Mouse (Mus musculus): ENCODE measurements around the gene Adamtsl5. TPM values are rescaled to one million over a fixed set of nuclear protein-coding genes. Genes with fewer than 3 reads are reported as not detected.

Gene Adamtsl5
- total and polyA plus RNA-seq, 2 experiments from 2014 or later: 0.62 to 0.77 TPM

DNA sequence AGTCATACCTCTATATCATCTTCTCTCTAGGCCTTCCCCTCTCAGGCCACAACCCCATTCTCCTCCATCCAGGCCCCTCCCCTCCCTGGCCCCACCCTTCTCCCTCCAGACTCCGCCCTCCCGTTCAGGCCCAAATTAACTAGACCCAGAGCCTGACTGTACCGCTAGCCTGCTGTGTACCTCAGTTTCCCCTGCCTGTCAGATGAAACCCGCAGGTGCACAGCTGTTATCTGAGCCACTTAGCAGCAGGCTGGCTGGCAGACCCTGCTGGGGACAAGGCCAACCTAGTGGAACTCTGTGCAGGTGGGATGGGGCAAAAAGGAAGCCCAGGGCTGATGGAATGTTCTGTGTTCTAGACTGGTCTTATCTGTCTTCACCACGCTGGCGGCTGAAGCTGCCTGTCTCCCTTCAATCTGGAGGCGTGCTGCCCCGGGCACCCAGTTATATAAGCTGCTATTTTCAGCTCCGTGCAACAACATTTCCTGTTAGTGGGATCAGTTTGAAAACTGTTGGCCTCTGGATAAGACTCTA lies 4.0 kb downstream of the Adamtsl5 start:
- Histone ChIP-seq H3K4me1 (ENCODE audit: insufficient read depth, low read length) (0 out of 2 replicates have a peak, but pooled peaks cover 2% of the 10 kb centered on the region), H3K27ac (ENCODE audit: low read depth, low read length) (no peak overlapping the region), H3K36me3 (ENCODE audit: insufficient read depth, low read length) (no peaks in the 10 kb centered on the region), H3K9ac (replicated peaks; ENCODE audit: low read length, poor library complexity, severe bottlenecking) (no peak overlapping the region), H3K4me2 (ENCODE audit: low read depth, low read length, poor library complexity, severe bottlenecking) (no peak overlapping the region), H3K27me3 (ENCODE audit: insufficient read depth, low read length) (peaks cover 76% of the 10 kb centered on the region), H3K9me3 (ENCODE audit: low read length) (no peaks in the 10 kb centered on the region), H3K4me3 (ENCODE audit: low read depth, low read length) (no peak overlapping the region)
- no peak for ATAC-seq (ENCODE audit: low FRiP score)
- 43% methylated on average over 9 of the region's 9 CpGs for WGBS
- no peak for DNase-seq (ENCODE audit: low spot score)
- no peak for TF ChIP-seq CTCF (IDR thresholded peaks at IDR 0.05)

- DNase-seq (ENCODE audit: low spot score) (no peak), ATAC-seq (ENCODE audit: low FRiP score) (no peak)
- peaks cover 69% of the 10 kb centered on the region for H3K27me3 ChIP-seq (ENCODE audit: insufficient read depth, low read length)
- H3K4me3 ChIP-seq (ENCODE audit: low read depth, low read length): peak overlapping the region; percentile 25
- H3K4me2 ChIP-seq (ENCODE audit: low read depth, low read length, poor library complexity, severe bottlenecking): peak overlapping the region; percentile 45
- H3K4me1 ChIP-seq (ENCODE audit: insufficient read depth, low read length): 0 out of 2 replicates have a peak, but pooled peaks cover 2% of the 10 kb centered on the region
- no peaks in the 10 kb centered on the region for H3K36me3 ChIP-seq (ENCODE audit: insufficient read depth, low read length)
- no peak overlapping the region for H3K27ac ChIP-seq (ENCODE audit: low read depth, low read length)
- no peaks in the 10 kb centered on the region for H3K9me3 ChIP-seq (ENCODE audit: low read length)
- TF ChIP-seq CTCF (IDR thresholded peaks at IDR 0.05): no peak
- 31% methylated on average over 9 of the region's 13 CpGs for WGBS
- peak overlapping the region; percentile 29; the same call in 1 of the 2 replicates for H3K9ac ChIP-seq (replicated peaks; ENCODE audit: low read length, poor library complexity, severe bottlenecking)
Measured at GRCm38 (mm10) chr10:80343425-80343895, 4.8 kb downstream of the Adamtsl5 start.

DNA sequence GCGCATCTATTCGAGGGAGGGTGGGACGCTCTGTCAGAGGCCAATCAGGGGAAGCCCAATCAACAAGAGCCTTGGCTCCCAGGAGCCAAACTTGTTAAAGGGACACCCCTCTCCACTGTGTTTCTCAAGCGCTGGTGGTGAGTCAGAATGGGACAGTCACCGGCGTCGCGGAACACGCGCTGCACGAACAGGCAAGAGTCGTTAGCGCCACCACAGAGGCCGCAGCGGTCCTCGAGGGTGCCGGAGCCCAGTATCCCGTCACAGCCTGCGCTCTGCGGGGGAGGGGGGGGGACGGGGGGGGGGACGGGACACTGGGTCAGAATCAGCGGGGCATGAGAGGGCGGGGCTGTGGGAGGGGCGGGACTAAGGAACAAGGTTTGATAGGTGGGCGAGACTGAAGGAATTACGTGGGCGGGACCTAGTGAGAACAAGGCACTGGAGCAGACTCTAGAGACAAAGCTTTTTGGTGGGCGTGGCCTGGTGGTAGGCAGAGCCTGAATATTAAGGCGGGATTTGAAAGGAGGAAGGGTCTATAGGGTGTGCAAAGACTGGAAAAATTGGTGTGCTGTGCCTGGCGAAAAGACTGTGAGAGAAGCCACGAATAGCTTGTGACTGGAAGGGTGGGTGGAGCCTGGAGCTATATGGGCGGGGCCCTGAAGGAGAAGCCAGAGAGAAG lies 5.3 kb downstream of the Adamtsl5 start:
- Histone ChIP-seq H3K27ac (ENCODE audit: low read depth, low read length) (no peak overlapping the region), H3K4me1 (ENCODE audit: insufficient read depth, low read length) (0 out of 2 replicates have a peak, but pooled peaks cover 2% of the 10 kb centered on the region), H3K9me3 (ENCODE audit: low read length) (no peaks in the 10 kb centered on the region), H3K36me3 (ENCODE audit: insufficient read depth, low read length) (no peaks in the 10 kb centered on the region), H3K4me3 (ENCODE audit: low read depth, low read length) (peak overlapping the region; percentile 25), H3K9ac (replicated peaks; ENCODE audit: low read length, poor library complexity, severe bottlenecking) (peak overlapping the region; percentile 29; the same call in 1 of the 2 replicates), H3K27me3 (ENCODE audit: insufficient read depth, low read length) (peaks cover 63% of the 10 kb centered on the region), H3K4me2 (ENCODE audit: low read depth, low read length, poor library complexity, severe bottlenecking) (peak overlapping the region; percentile 45)
- ATAC-seq (ENCODE audit: low FRiP score) (peak; percentile 56), DNase-seq (ENCODE audit: low spot score) (peak; percentile 73)
- whole genome bisulfite sequencing: 1% methylated on average over 29 of the region's 33 CpGs
- no peak for TF ChIP-seq CTCF (IDR thresholded peaks at IDR 0.05)

GRCm38 (mm10) chr10:80342305-80342748 lies 5.9 kb downstream of the Adamtsl5 start:
- Histone ChIP-seq H3K4me2 (ENCODE audit: low read depth, low read length, poor library complexity, severe bottlenecking) (peak overlapping the region; percentile 45), H3K27me3 (ENCODE audit: insufficient read depth, low read length) (peaks cover 57% of the 10 kb centered on the region), H3K9ac (replicated peaks; ENCODE audit: low read length, poor library complexity, severe bottlenecking) (no peak overlapping the region), H3K27ac (ENCODE audit: low read depth, low read length) (no peak overlapping the region), H3K36me3 (ENCODE audit: insufficient read depth, low read length) (no peaks in the 10 kb centered on the region), H3K9me3 (ENCODE audit: low read length) (no peaks in the 10 kb centered on the region), H3K4me3 (ENCODE audit: low read depth, low read length) (peak overlapping the region; percentile 25), H3K4me1 (ENCODE audit: insufficient read depth, low read length) (0 out of 2 replicates have a peak, but pooled peaks cover 2% of the 10 kb centered on the region)
- DNase-seq (ENCODE audit: low spot score): no peak
- WGBS: 4% methylated on average over 26 of the region's 26 CpGs
- ATAC-seq (ENCODE audit: low FRiP score): peak; percentile 13; the same call in 1 of the 2 replicates
- TF ChIP-seq CTCF (IDR thresholded peaks at IDR 0.05): no peak

DNA sequence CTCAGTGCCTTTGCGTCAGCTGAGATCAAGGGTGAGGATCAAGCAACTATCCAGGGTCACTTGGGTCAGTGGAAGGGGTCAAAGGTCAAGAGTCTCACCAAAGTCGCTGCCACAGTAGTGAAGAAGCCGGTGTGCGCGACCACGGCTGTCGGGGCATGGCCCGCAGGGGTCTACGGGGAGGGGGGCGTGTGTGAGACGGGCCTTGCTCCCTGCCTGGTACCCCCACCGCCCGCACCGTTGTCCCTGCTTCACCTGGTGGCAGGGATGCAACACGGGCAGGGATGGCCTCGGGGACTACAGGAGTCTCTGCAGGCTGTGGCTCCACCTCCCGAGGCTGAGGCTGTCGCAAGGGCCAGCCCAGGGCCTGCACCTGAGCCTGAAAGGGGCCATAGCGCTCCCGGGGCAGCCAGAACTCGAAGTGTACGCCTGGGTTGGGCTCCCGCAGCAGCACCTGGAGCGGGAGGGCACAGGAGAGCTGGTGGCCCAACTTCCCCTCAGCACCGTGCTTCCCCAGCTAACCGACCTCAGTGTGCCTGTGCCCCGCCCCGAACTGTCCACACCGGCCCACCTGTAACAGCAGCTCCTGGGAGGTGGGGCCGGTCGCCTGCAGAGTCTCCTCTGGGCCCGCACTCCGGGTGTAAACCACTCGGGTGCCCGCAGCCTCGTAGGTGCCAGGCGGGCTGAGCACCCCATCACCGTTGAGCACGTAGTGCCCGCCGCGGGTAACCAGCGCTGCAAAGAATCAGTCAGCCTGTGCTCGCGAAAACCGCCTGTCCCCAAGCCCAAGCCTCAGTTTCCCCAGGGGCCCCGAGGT lies 6.5 kb downstream of the Adamtsl5 start:
- H3K27ac ChIP-seq (ENCODE audit: low read depth, low read length): no peak overlapping the region
- WGBS: 2% methylated on average over 47 of the region's 47 CpGs
- ATAC-seq (ENCODE audit: low FRiP score) (no peak), DNase-seq (ENCODE audit: low spot score) (no peak)
- no peak for TF ChIP-seq CTCF (IDR thresholded peaks at IDR 0.05)
- no peaks in the 10 kb centered on the region for H3K36me3 ChIP-seq (ENCODE audit: insufficient read depth, low read length)
- H3K9ac ChIP-seq (replicated peaks; ENCODE audit: low read length, poor library complexity, severe bottlenecking): no peak overlapping the region
- H3K27me3 ChIP-seq (ENCODE audit: insufficient read depth, low read length): peaks cover 55% of the 10 kb centered on the region
- H3K4me3 ChIP-seq (ENCODE audit: low read depth, low read length): peak overlapping the region; percentile 25; the same call in 1 of the 2 replicates
- no peaks in the 10 kb centered on the region for H3K9me3 ChIP-seq (ENCODE audit: low read length)
- H3K4me2 ChIP-seq (ENCODE audit: low read depth, low read length, poor library complexity, severe bottlenecking): peak overlapping the region; percentile 45
- 0 out of 2 replicates have a peak, but pooled peaks cover 2% of the 10 kb centered on the region for H3K4me1 ChIP-seq (ENCODE audit: insufficient read depth, low read length)
